Mouse (Mus musculus) ES-Bruce4 (cell line): ENCODE data around the gene Zdhhc8.
A peak's percentile ranks its signal among the peaks of the same experiment; 100 is the strongest.

Source experiments
- CTCF ChIP-seq: IDR thresholded peaks from one replicate; pipeline ENCODE4 v1.8.1; 2011; ENCODE audit warnings: low read depth, low read length
- EP300 ChIP-seq: IDR thresholded peaks from 2 replicates; pipeline ENCODE4 v1.6.1; 2011; ENCODE audit warnings: low read depth, low read length; ENCODE audit not compliant: insufficient read depth
- POLR2A ChIP-seq: IDR thresholded peaks from one replicate; pipeline ENCODE4 v1.8.1; 2011; ENCODE audit warnings: low read length; ENCODE audit not compliant: insufficient read depth

DNA sequence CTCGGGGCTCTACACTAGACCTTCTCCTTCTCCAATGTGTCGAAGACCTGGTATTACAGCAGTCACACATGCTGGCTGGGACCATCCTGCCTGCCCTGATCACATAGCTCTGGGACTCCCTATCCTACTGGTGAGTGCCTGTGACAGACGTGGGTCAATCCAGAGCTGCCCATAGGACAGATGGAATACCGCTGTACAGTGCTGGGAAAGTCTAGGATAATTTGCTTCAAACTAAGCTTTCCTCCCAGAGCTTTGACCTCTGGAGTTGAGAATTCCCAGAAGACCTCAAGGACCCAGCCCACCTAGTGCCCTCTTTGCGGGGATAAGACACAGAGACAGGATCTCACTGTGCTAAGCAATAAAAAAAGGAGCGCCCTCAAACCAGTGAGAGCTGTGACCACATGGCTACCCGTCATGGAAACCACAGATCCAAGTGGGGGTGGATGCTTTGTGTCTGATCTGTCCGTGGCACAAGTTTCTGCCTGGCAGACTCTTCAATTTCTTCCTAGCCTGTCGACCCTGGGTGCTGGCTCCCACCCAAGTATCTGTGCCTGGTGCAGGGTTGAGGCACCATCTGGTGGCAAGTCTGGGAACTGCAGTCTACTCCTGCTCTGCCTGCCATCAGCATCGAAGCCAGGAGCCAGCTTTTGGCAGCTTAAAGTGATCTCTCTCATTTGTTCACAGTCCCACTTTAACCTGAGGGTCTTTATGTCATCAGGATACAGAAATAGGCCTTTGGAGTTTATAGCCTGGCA is 23.3 kb downstream of the Zdhhc8 start:
- TF ChIP-seq POLR2A = no peak
- no peak for TF ChIP-seq EP300
- peak; percentile 98 for TF ChIP-seq CTCF
